Mouse (Mus musculus) ES-E14 (cell line): ENCODE data around the gene Pkdcc. TPM values are rescaled to one million over a fixed set of nuclear protein-coding genes. Genes with fewer than 3 reads are reported as not detected.

Experiments used
- DNase-seq: peaks from one replicate; pipeline ENCODE4 v3.0.0-alpha.2; 2013; ENCODE audit warnings: low read depth, low spot score
- H3K27ac ChIP-seq: 2 replicates; pipeline ENCODE4 v1.5.1; 2012; ENCODE audit warnings: low read depth, mild to moderate bottlenecking, low read length, moderate library complexity, mixed read lengths; ENCODE audit not compliant: poor library complexity, insufficient read depth, severe bottlenecking
- H3K36me3 ChIP-seq: 2 replicates; pipeline ENCODE4 v1.6.1; 2012; ENCODE audit warnings: mild to moderate bottlenecking, low read length, moderate library complexity, mixed read lengths; ENCODE audit not compliant: control insufficient read depth, poor library complexity, insufficient read depth, severe bottlenecking
- H3K4me1 ChIP-seq, 2 experiments: fragments of 150-350 bp in 1 of 2; sonication (generic) in 1 of 2; 2 replicates each; pipeline ENCODE4 v1.6.1; 2012; ENCODE audit warnings: low read length in 2 of 2, mild to moderate bottlenecking in 1 of 2, mixed read lengths in 1 of 2; ENCODE audit not compliant: control insufficient read depth in 2 of 2, insufficient read depth in 2 of 2, poor library complexity in 1 of 2
- H3K4me3 ChIP-seq, 2 experiments: fragments of 150-350 bp in 1 of 2; sonication (generic) in 1 of 2; 2 replicates each; pipeline ENCODE4 v1.5.1; 2012; ENCODE audit warnings: low read length in 2 of 2, low read depth in 1 of 2, mild to moderate bottlenecking in 1 of 2, mixed read lengths in 1 of 2; ENCODE audit not compliant: insufficient read depth in 1 of 2, poor library complexity in 1 of 2, severe bottlenecking in 1 of 2
- H3K9ac ChIP-seq: 2 replicates; pipeline ENCODE4 v1.6.1; 2012; ENCODE audit warnings: low read depth, mild to moderate bottlenecking, low read length, mixed read lengths; ENCODE audit not compliant: poor library complexity, insufficient read depth, severe bottlenecking
- H3K9me3 ChIP-seq: fragments of 150-350 bp; sonication (generic); 2 replicates; pipeline ENCODE4 v1.6.1; 2012; ENCODE audit warnings: low read depth, mild to moderate bottlenecking, low read length; ENCODE audit not compliant: control insufficient read depth, insufficient read depth
- CHD2 ChIP-seq: IDR thresholded peaks from 2 replicates; pipeline ENCODE4 v1.6.1; 2014; ENCODE audit warnings: mild to moderate bottlenecking, low read depth, low read length, inconsistent platforms
- HCFC1 ChIP-seq: IDR thresholded peaks from 2 replicates; pipeline ENCODE4 v1.6.1; 2012; ENCODE audit warnings: low read length, inconsistent platforms, borderline replicate concordance; ENCODE audit not compliant: insufficient read depth
- MAFK ChIP-seq: IDR thresholded peaks from 2 replicates; pipeline ENCODE4 v1.6.1; 2014; ENCODE audit warnings: mild to moderate bottlenecking, low read depth, low read length, inconsistent platforms; ENCODE audit not compliant: insufficient read depth
- ZC3H11A ChIP-seq: IDR thresholded peaks from 2 replicates; pipeline ENCODE4 v1.6.1; 2012; ENCODE audit warnings: low read depth, mild to moderate bottlenecking, inconsistent platforms, low read length, borderline replicate concordance
- ZNF384 ChIP-seq: IDR thresholded peaks from 2 replicates; pipeline ENCODE4 v1.6.1; 2012; ENCODE audit warnings: low read depth, low read length, inconsistent platforms
- in situ Hi-C, 2 experiments: fragments of 600-800 bp; cut with MboI; formaldehyde crosslinking; loops; one replicate each; pipeline ENCODE4 v1.15.1; 2025; ENCODE audit warnings: low sequenced_read_pairs in 2 of 2, inconsistent platforms in 1 of 2; ENCODE audit not compliant: unreplicated experiment in 2 of 2
- total RNA-seq: library from RNA; depleted of rRNA; stranded (reverse); fragments of 300-350 nt; gene quantifications from 2 replicates; pipeline ENCODE4 v1.2.3, GENCODE M21; 2012

Gene Pkdcc
- total RNA-seq, 1 experiment = 39.1 TPM

DNA sequence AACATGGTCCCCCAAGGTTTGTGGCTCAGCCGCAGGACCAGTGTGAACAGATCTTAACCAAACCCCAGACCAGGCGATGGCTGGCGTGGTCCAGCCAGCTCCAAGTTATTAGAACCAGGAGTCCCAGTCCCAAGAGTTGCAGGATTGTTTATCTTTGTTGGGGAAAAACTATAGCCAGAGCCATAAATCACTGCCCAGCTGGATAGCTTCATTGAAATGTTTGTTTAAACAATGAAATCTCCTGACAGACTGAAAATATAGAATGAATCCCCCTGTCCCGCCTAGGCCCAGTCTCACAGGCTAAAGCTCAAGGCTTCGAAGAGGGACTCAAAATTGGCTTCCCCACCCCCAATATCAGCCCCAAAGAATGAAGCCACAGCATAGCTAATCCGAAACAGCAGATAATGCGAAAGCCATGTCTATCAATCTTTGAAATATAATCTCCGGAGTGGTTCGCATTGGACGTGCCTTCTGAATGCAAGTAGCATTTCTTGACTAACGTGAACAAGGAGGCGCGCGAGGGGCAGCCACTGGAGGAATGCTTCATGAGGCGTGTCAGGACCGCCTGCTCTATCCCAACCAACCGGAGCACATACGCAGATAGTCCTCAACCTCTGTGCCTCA, 35.9 kb downstream of the Pkdcc start:
- in situ Hi-C loops = loop anchor here (5.0 to 10.0 kb wide), 2 partner anchors 204 to 206 kb away; no protein-coding TSS in a partner anchor
- Histone ChIP-seq H3K9me3 (no peaks in the 10 kb centered on the region), H3K36me3 (no peaks in the 10 kb centered on the region), H3K27ac (no peak overlapping the region), H3K4me3 (no peak overlapping the region), H3K9ac (no peak overlapping the region), H3K4me1 (peaks cover 0 to 9% of the 10 kb centered on the region in 2 experiments; a peak in 2 of 4 replicates)
- no peak for DNase-seq
- TF ChIP-seq HCFC1 (no peak), ZC3H11A (no peak), MAFK (no peak), CHD2 (no peak)

- DNase-seq = no peak
- no peaks in the 10 kb centered on the region for H3K36me3 ChIP-seq
- H3K9me3 ChIP-seq = no peaks in the 10 kb centered on the region
- no peak overlapping the region for H3K9ac ChIP-seq
- H3K27ac ChIP-seq = no peak overlapping the region
- H3K4me3 ChIP-seq = no peak overlapping the region
- H3K4me1 ChIP-seq = peaks cover 0 to 3% of the 10 kb centered on the region in 2 experiments; a peak in 2 of 4 replicates
- peak; percentile 97 for TF ChIP-seq ZC3H11A
- TF ChIP-seq MAFK = no peak
- no peak for TF ChIP-seq CHD2
- in situ Hi-C loops = loop anchor here (5.0 to 10.0 kb wide), 2 partner anchors 206 to 208 kb away; no protein-coding TSS in a partner anchor
Observed at GRCm38 (mm10) chr17:83253051-83253649, 38.1 kb downstream of the Pkdcc start.

DNA sequence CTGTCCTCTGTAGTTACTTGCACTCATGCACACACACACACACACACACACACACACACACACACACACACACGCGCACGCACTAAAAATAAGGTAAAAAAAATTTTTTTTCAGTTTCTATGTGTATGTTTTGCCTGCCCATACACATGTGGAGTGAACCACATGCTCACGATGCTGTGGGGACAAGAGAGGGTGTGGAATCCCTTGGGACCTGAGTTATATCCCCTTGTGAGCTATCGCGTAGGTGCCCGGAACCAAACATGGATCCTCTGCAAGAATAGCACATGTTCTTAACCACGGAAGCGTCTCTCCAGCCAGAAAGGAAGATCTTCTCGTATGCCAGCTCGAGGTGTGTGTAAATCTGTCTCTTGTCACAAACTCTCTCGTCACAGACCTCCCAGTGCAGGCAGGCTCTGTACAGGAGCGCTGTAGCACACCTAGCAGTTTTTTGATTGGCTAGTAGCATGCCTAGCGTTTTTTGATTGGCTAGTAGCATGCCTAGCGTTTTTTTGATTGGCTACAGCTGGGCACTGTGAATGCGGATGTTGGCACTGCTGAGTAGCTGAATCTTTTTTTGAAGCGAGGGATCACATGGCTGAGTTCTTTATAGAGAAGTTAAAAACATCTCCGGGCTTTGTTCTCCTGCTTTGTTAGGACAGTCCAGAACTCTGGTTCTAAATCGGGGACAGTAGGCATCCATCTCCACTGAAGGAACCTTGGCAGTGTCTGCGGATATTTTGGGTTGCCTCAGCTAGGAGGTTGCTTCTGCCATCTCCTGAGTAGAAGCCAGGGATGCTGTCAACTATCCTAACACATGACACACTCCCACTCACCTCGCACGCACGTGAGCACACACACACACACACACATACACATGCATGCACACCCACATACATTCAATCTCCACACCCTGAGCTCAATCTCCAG, 52.4 kb downstream of the Pkdcc start:
- no peak overlapping the region for H3K4me3 ChIP-seq
- DNase-seq = no peak
- H3K9ac ChIP-seq = no peak overlapping the region
- H3K4me1 ChIP-seq = no peaks in the 10 kb centered on the region
- no peaks in the 10 kb centered on the region for H3K9me3 ChIP-seq
- no peaks in the 10 kb centered on the region for H3K36me3 ChIP-seq
- in situ Hi-C loops = no loop called here
- H3K27ac ChIP-seq = no peak overlapping the region
- TF ChIP-seq HCFC1 (no peak), CHD2 (peak; percentile 63; the same call in 1 of the 2 replicates), MAFK (no peak)

DNA sequence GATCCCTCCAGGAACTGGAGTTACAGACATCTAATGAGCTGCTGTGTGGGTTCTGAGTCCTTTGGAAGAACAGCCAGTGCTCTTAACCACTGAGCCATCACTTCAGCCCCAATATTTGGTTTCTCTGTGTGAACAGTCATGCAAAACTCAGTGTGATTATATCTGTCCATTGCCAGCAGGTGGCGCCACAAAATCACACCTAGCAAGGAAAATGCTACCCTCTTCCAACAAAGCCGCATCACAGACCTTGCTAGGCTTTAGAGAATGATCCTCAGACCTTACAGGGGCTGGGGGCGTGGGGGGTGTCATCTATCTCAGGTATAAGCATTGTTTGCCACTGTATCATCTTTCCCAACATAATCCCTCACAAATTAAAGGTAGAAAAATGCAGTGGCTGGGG, 56.4 kb downstream of the Pkdcc start:
- in situ Hi-C loops = loop anchor here in 1 of 2 experiments (10.0 kb wide), 2 partner anchors 343 to 583 kb away; no protein-coding TSS in a partner anchor
- Histone ChIP-seq H3K4me3 (no peak overlapping the region), H3K4me1 (peaks cover 0 to 13% of the 10 kb centered on the region in 2 experiments; a peak in 2 of 4 replicates), H3K27ac (no peak overlapping the region), H3K9me3 (no peaks in the 10 kb centered on the region), H3K36me3 (no peaks in the 10 kb centered on the region), H3K9ac (no peak overlapping the region)
- TF ChIP-seq MAFK = no peak
- TF ChIP-seq CHD2 = no peak
- no peak for TF ChIP-seq HCFC1
- peak; percentile 34; the same call in 1 of the 2 replicates for TF ChIP-seq ZC3H11A
- TF ChIP-seq ZNF384 = no peak
- DNase-seq = peak; percentile 79
